Mouse (Mus musculus): ENCODE measurements at regions not wholly inside any gene's neighbourhood (a gene's known extent, or its start where the extent isn't known, plus 50 kb on each side); places are given as distances from the start of the nearest gene placed in this dataset.

GRCm38 (mm10) chr10:37438312-37438711 lies 299.6 kb upstream of the Marcks start:
- no peak for TF ChIP-seq POLR2A (IDR thresholded peaks at IDR 0.05; ENCODE audit: control insufficient read depth, extremely low read depth, insufficient read depth, low read length, poor library complexity)
- TF ChIP-seq CTCF (IDR thresholded peaks at IDR 0.05; ENCODE audit: borderline replicate concordance, control insufficient read depth, extremely low read depth, insufficient read depth, low read length, poor library complexity), result no peak
- Histone ChIP-seq H3K36me3 (ENCODE audit: control insufficient read depth, insufficient read depth, low read length) (no peaks in the 10 kb centered on the region), H3K27ac (ENCODE audit: control insufficient read depth, insufficient read depth, low read length) (no peak overlapping the region), H3K4me3 (ENCODE audit: control insufficient read depth, insufficient read depth, low read length) (no peak overlapping the region), H3K4me1 (replicated peaks; ENCODE audit: control insufficient read depth, insufficient read depth, low read length) (no peaks in the 10 kb centered on the region), H3K27me3 (ENCODE audit: control insufficient read depth, insufficient read depth, low read length) (no peaks in the 10 kb centered on the region)
- DNase-seq, result no peak
- WGBS, result 90% methylated on average over 3 of the region's 3 CpGs

- H3K36me3 ChIP-seq (ENCODE audit: control insufficient read depth, insufficient read depth, low read length), result no peaks in the 10 kb centered on the region
- no peaks in the 10 kb centered on the region for H3K4me1 ChIP-seq (replicated peaks; ENCODE audit: control insufficient read depth, insufficient read depth, low read length)
- no peak overlapping the region for H3K27ac ChIP-seq (ENCODE audit: control insufficient read depth, insufficient read depth, low read length)
- DNase-seq, result no peak
- TF ChIP-seq POLR2A (IDR thresholded peaks at IDR 0.05; ENCODE audit: control insufficient read depth, extremely low read depth, insufficient read depth, low read length, poor library complexity) (no peak), CTCF (IDR thresholded peaks at IDR 0.05; ENCODE audit: borderline replicate concordance, control insufficient read depth, extremely low read depth, insufficient read depth, low read length, poor library complexity) (no peak)
- no peaks in the 10 kb centered on the region for H3K27me3 ChIP-seq (ENCODE audit: control insufficient read depth, insufficient read depth, low read length)
- no peak overlapping the region for H3K4me3 ChIP-seq (ENCODE audit: control insufficient read depth, insufficient read depth, low read length)
Measured at GRCm38 (mm10) chr10:37436849-37437248, 298.1 kb upstream of the Marcks start.

- Histone ChIP-seq H3K36me3 (ENCODE audit: control insufficient read depth, insufficient read depth, low read length) (no peaks in the 10 kb centered on the region), H3K27ac (ENCODE audit: control insufficient read depth, insufficient read depth, low read length) (no peak overlapping the region), H3K4me1 (replicated peaks; ENCODE audit: control insufficient read depth, insufficient read depth, low read length) (no peaks in the 10 kb centered on the region), H3K4me3 (ENCODE audit: control insufficient read depth, insufficient read depth, low read length) (no peak overlapping the region), H3K27me3 (ENCODE audit: control insufficient read depth, insufficient read depth, low read length) (no peaks in the 10 kb centered on the region)
- WGBS, result 91% methylated on average over 5 of the region's 5 CpGs
- no peak for DNase-seq
- TF ChIP-seq CTCF (IDR thresholded peaks at IDR 0.05; ENCODE audit: borderline replicate concordance, control insufficient read depth, extremely low read depth, insufficient read depth, low read length, poor library complexity), result no peak
- TF ChIP-seq POLR2A (IDR thresholded peaks at IDR 0.05; ENCODE audit: control insufficient read depth, extremely low read depth, insufficient read depth, low read length, poor library complexity), result no peak
Measured at GRCm38 (mm10) chr10:37434229-37434628, 295.5 kb upstream of the Marcks start.

- Histone ChIP-seq H3K4me3 (ENCODE audit: control insufficient read depth, insufficient read depth, low read length) (no peak overlapping the region), H3K27ac (ENCODE audit: control insufficient read depth, insufficient read depth, low read length) (no peak overlapping the region), H3K4me1 (replicated peaks; ENCODE audit: control insufficient read depth, insufficient read depth, low read length) (no peaks in the 10 kb centered on the region), H3K27me3 (ENCODE audit: control insufficient read depth, insufficient read depth, low read length) (no peaks in the 10 kb centered on the region), H3K36me3 (ENCODE audit: control insufficient read depth, insufficient read depth, low read length) (no peaks in the 10 kb centered on the region)
- TF ChIP-seq CTCF (IDR thresholded peaks at IDR 0.05; ENCODE audit: borderline replicate concordance, control insufficient read depth, extremely low read depth, insufficient read depth, low read length, poor library complexity), result no peak
- TF ChIP-seq POLR2A (IDR thresholded peaks at IDR 0.05; ENCODE audit: control insufficient read depth, extremely low read depth, insufficient read depth, low read length, poor library complexity), result no peak
- no peak for DNase-seq
- 70% methylated on average over 1 of the region's 1 CpGs for WGBS
Measured at GRCm38 (mm10) chr10:37423047-37423446, 284.3 kb upstream of the Marcks start.

- no peak overlapping the region for H3K4me3 ChIP-seq (ENCODE audit: control insufficient read depth, insufficient read depth, low read length)
- H3K27ac ChIP-seq (ENCODE audit: control insufficient read depth, insufficient read depth, low read length), result no peak overlapping the region
- TF ChIP-seq CTCF (IDR thresholded peaks at IDR 0.05; ENCODE audit: borderline replicate concordance, control insufficient read depth, extremely low read depth, insufficient read depth, low read length, poor library complexity) (no peak), POLR2A (IDR thresholded peaks at IDR 0.05; ENCODE audit: control insufficient read depth, extremely low read depth, insufficient read depth, low read length, poor library complexity) (no peak)
- no peaks in the 10 kb centered on the region for H3K36me3 ChIP-seq (ENCODE audit: control insufficient read depth, insufficient read depth, low read length)
- 98% methylated on average over 2 of the region's 2 CpGs for WGBS
- H3K4me1 ChIP-seq (replicated peaks; ENCODE audit: control insufficient read depth, insufficient read depth, low read length), result no peaks in the 10 kb centered on the region
- no peaks in the 10 kb centered on the region for H3K27me3 ChIP-seq (ENCODE audit: control insufficient read depth, insufficient read depth, low read length)
- no peak for DNase-seq
Measured at GRCm38 (mm10) chr10:37422612-37423011, 283.9 kb upstream of the Marcks start.

GRCm38 (mm10) chr10:37416321-37416720 lies 277.6 kb upstream of the Marcks start:
- H3K4me3 ChIP-seq (ENCODE audit: control insufficient read depth, insufficient read depth, low read length), result no peak overlapping the region
- H3K36me3 ChIP-seq (ENCODE audit: control insufficient read depth, insufficient read depth, low read length), result no peaks in the 10 kb centered on the region
- no peak overlapping the region for H3K27ac ChIP-seq (ENCODE audit: control insufficient read depth, insufficient read depth, low read length)
- DNase-seq, result no peak
- H3K27me3 ChIP-seq (ENCODE audit: control insufficient read depth, insufficient read depth, low read length), result no peaks in the 10 kb centered on the region
- TF ChIP-seq POLR2A (IDR thresholded peaks at IDR 0.05; ENCODE audit: control insufficient read depth, extremely low read depth, insufficient read depth, low read length, poor library complexity) (no peak), CTCF (IDR thresholded peaks at IDR 0.05; ENCODE audit: borderline replicate concordance, control insufficient read depth, extremely low read depth, insufficient read depth, low read length, poor library complexity) (no peak)
- 98% methylated on average over 1 of the region's 1 CpGs for WGBS
- no peaks in the 10 kb centered on the region for H3K4me1 ChIP-seq (replicated peaks; ENCODE audit: control insufficient read depth, insufficient read depth, low read length)

GRCm38 (mm10) chr10:37412401-37412800 lies 273.7 kb upstream of the Marcks start:
- DNase-seq, result no peak
- WGBS, result 97% methylated on average over 1 of the region's 1 CpGs
- Histone ChIP-seq H3K27me3 (ENCODE audit: control insufficient read depth, insufficient read depth, low read length) (no peaks in the 10 kb centered on the region), H3K4me3 (ENCODE audit: control insufficient read depth, insufficient read depth, low read length) (no peak overlapping the region), H3K36me3 (ENCODE audit: control insufficient read depth, insufficient read depth, low read length) (no peaks in the 10 kb centered on the region), H3K27ac (ENCODE audit: control insufficient read depth, insufficient read depth, low read length) (no peak overlapping the region), H3K4me1 (replicated peaks; ENCODE audit: control insufficient read depth, insufficient read depth, low read length) (no peaks in the 10 kb centered on the region)
- TF ChIP-seq POLR2A (IDR thresholded peaks at IDR 0.05; ENCODE audit: control insufficient read depth, extremely low read depth, insufficient read depth, low read length, poor library complexity) (no peak), CTCF (IDR thresholded peaks at IDR 0.05; ENCODE audit: borderline replicate concordance, control insufficient read depth, extremely low read depth, insufficient read depth, low read length, poor library complexity) (no peak)

Data from thymus, adult 2 months (tissue).